Mouse (Mus musculus): Measurements from ENCODE around the gene Zfp503.

Zfp503 gene

DNA sequence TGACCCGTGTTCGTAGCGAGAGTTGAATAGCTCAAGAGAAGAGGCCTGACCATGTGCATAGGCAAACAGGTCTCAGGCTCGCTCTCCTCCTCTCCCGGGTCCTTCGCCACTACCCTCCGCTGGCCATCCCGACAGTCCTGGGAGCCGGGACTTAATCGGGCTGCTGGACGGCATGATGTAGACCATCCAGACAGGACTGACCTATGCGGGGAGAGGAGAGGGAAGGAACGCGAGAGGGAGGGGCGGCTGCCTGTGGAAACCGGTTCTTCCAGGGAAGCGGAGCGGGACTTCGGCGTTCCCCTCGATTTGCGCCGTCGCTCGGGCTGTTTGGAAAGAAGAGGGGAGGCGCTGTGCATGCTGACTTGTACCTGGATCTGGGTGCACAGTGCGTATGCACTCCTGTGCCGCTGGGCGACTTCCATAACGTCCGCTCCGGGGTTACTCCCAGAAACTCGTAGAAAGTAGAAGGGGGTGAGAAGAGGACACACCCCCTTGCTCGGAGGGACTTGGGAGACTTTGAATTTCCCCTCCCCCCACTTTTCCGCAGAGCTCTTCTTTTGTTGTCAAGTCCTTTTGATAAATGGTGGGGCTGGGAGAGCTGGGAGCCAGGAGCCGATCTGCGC lies at the start of gene Zfp503:
Gene Zfp503, minus strand, starts transcription at position 311 of the 623 bp plus-strand sequence.
- in situ Hi-C loops (cut with MboI, MseI), result loop anchor here (25.0 kb wide), 1 partner anchor 1423 kb away; no protein-coding TSS in a partner anchor

DNA sequence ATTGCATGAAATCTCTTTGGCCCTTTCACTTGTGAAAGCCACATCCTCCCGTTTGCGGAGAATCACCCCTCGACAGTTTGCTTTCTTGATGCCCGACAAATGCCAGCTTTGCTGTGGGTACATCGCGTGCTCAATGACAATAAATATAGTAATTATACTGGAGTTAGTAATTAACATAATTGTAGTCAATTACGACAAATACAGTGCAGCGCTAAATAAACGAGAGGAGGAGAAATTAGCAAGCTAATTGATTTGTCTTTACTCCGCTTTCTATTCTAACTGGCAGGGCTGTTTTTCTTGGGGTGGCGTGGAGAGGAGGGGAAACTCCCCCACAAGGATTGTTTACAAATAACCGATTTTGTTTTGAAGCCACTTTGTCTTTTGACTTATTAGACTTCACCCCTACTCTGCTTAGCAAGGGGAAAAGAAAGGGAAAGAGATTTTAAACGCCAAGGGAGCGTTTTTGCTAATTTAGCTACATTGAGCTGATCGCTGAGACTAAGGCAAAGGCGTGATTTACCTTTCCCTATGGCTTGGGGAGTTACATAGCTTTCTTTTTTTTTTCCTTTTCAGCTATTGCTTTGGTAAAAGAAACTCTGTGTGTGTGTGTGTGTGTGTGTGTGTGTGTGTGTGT lies 48.2 kb upstream of the Zfp503 start:
- in situ Hi-C loops (cut with MboI, MseI), result no loop called here

DNA sequence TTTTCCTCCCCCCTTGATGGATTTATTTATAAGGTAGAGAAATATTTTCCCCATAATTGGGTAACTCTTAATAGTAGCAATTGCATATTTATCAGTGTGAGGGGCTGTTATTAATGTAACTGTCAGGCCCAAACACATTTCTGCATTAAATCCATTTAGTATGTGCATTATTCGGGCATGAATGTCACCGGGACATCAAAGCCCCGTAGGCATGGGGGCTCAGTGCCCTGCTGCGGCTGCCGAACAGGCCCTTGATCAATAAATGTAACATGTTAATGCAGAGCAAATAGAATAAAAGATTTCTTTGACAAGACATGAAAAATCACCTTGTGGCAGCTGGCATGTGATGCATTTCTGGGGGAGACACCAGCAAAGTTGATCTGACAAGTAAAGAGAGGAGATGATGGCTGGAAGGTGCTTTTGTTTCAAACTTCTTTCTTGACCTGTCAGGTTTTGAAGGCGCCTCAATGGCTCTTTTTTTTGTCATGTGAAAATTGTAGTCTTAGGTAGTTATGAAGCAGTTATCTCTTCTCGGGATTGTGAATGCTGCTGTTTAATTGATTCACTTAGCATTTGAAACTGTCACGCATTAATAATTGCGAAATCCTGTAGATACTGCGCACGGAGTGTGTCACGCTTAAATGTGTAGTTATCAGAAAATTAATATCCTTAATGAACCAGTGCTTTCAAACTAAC lies 47.5 kb upstream of the Zfp503 start:
- in situ Hi-C loops (cut with MboI, MseI), result no loop called here

DNA sequence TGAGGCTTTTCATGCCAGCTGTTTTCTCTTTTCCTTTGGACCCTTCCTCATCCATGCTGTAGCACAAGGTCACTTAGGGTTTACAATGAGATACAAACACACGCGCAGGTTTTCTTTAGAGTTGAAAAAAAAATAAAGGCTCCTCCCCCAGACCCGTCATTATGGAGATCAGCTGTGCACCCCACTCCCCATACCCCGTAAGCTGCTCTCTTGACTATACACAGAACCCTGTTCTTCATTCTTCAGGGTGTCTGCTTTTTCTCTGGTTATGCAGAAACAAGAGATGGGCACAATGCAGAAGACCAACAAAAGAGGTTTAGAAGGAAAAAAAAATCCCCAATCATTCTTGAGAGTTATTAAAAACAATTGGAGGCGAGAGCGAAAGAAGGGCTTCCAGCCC lies 46.9 kb upstream of the Zfp503 start:
- in situ Hi-C loops (cut with MboI, MseI), result no loop called here

DNA sequence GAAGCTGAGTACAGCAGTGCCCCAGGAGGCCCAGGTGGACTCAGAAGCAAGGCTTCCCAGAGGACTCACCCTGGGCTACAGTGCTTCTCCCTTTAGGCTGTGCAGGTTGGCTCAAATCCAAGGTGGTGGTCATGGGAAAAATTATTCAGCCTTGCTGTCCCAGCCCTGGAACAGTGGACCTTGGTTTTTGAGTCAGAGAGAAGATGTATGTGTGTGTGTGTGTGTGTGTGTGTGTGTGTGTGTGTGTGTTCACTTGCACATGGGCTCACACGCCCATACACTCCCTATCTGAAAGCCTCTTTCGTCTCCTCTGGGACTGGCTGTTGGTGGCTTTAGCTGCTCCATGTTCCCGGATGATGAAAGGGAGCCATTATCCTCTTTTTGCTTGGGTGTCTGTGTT lies 46.5 kb upstream of the Zfp503 start:
- in situ Hi-C loops (cut with MboI, MseI), result no loop called here

DNA sequence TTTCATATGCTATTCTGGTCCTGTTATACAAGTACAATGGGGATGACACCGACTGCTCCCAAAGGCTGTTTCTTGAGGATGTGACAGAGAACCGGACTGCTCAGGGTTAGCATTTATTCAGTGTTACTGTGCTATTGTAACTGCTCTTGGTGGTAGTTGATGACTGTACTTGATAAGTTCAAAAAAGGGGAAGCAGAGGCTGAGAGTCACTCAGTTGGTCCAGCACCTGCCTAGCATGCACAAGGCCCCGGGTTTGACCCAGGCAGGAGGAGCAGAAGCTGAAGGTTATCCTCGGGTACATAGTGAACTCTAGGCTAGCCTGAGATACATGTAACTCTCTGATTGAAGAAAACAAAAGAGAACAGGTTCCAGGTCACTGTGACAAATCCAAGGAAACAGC lies 34.1 kb upstream of the Zfp503 start:
- in situ Hi-C loops (cut with MboI, MseI), result no loop called here

DNA sequence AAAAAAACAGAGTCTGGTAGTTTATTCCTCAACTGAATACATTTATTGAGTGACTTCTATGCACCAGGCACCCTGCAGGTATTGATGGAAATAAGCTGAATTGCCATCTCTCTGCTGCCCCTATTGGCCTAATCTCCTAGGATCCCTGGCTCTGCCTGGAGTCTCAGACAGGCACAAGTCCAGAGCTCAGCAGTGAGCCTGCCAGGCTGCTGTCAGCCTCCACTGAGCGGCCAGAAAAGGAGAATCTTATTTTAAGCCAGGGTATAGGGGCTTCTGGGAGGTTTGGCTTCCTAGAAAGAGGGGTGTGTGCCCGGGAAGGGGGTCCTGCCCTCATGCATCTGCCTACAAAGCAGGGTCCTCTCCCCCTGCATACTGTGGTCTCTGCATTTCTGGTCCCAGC lies 31.5 kb upstream of the Zfp503 start:
- in situ Hi-C loops (cut with MboI, MseI), result no loop called here

DNA sequence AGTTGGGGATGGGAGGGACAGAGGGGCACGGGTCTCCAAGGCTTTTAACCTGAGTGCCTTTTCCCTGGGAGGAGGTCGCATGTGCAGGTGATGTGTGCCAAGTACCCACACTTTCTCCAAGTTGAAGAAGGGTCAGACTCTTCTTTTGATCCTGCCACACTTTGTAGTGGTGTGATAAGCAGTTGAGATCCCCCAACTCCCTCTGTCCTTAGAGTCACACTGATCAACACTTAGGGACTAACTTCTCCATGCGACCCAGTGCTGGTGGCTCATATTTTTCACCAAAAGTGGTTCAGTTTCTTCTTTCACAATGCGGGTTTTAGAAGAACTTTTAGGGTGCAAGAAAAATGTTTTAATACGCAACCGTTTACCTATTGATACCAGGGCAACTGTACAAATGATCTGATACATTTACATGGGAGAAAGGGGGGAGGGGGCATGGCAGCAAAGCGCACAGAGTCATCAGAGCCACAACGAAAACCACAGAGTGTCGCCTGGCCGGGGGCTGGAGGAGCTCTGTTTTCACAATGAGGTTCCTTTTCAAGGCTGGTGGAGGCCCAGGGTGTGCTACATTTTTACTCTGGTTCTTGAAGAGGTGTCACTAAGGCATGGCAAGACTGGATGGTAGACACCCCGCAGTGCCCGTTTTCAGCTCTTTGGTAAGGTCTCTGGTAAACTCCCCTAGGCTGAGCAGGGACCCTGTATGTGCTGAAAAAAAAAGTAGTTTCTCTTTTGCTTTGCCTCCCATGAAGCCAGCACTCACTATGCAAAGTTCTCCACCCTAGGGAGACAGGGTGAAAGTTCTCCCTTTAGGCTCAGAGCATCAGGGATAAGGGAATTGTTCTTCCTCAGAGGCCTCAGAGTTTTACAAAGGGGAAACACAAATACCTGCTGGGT lies 30.8 kb upstream of the Zfp503 start:
- in situ Hi-C loops (cut with MboI, MseI), result no loop called here

DNA sequence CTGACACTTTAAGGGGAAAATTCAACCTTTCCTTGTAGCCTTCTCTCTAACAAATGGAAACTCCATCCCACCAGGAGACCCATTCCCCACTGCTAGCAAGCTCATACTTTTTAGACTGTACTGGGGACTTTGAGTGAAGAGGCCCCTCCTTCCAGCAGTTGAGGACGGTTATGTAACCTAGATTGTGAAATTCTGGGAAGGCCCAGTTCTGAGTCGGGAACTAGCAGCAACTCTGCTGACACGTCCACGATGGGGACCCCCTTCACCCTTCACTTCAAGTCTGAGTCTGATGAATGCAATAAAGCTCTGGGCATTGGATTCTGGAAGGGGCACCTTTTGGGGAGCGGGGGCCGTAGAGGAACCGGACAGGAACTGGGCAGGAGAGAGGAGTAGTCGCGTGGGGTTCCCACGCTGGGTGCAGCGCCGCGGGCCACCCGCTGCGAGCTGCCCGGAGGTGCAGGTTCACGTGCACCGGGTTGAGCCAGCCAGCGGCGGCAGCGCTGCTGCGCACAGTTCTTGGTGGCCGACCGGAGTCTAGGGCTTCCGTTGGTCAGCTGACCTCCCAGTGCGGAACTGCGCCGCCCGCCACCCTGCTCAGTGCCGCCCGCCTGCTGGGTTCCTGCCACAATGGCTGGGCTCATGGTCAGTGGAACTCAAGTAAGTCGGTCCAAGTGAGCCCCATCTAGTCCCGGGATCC lies 30.0 kb upstream of the Zfp503 start, which contains the start of gene Lrmda:
Gene Lrmda, plus strand, starts transcription at position 461 of the 697 bp plus-strand sequence.
- in situ Hi-C loops (cut with MboI, MseI), result no loop called here

DNA sequence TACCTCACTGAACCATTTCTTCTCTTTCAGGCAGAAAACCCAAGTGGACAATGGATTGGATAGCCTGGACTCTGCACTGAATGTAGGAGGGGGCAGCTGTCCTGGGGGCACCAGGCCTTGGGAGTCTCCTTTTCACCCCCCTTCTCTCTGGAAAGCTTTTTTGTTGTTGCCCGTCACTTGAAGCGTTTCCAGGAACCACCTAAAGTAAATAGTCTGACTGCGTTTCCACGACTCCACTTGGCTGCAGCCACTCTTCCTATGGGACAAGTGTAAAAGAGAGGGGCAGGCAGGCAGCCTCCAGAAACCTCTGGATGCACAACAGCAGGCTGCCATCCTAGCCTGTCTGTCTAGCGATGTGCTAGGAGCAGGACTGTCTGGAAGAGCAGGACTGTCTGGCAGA lies 27.6 kb upstream of the Zfp503 start:
- in situ Hi-C loops (cut with MboI, MseI), result no loop called here

DNA sequence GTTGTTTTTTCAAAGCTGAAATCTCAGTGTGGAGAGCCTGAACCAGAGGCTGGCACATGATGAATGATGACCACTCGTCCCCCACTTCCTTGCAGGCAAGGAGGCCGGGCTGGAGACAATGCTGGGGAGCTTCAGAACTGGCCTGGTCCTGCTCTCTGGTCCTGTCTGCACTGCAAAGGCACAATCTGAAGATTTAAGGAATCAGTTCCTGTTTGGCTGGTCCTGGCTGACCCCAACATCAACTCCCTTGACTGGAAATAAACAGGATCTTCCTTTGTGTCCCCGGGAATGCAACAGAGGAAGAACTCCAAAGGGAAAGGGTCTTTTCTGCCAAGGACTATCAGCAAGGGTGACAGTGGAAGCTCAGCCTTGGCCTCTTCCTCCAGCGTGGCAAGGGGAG lies 25.4 kb upstream of the Zfp503 start:
- in situ Hi-C loops (cut with MboI, MseI), result no loop called here

DNA sequence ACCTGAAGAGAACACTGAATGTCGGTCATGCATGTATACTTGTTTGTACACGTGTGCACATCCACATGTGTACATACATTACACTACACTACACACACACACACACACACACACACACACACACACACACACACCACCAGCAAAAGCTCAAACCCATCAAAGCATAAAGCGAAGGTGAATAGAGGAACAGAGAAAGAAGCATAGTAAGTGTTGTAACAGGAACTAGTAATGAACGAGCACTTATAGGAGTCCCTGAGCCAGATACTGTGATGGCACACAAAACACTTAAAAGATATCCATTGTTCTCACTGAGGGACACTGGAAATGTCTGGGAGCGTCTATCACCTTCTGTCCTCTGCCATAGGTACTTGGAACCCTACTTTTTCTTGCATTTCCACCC lies 24.9 kb upstream of the Zfp503 start:
- in situ Hi-C loops (cut with MboI, MseI), result no loop called here

DNA sequence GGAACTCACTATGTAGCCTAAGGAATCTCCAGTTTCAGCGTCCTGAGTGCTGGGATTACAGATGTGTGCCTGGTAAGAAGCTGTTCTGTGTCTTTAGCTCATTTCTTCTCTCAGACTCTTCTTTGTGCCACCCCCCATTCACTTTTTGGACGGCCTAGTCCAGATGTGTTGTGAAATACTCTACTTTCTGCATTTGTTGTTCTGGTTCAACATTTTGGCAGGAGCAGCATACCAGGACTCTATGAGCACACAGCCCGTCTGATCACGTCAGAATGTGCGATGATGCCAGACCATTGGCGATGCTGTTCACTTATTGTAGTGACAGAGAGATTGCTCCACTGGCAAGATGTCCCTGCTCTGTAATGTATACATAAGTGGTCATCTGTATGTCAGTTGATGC lies 17.6 kb upstream of the Zfp503 start:
- in situ Hi-C loops (cut with MboI, MseI), result no loop called here

DNA sequence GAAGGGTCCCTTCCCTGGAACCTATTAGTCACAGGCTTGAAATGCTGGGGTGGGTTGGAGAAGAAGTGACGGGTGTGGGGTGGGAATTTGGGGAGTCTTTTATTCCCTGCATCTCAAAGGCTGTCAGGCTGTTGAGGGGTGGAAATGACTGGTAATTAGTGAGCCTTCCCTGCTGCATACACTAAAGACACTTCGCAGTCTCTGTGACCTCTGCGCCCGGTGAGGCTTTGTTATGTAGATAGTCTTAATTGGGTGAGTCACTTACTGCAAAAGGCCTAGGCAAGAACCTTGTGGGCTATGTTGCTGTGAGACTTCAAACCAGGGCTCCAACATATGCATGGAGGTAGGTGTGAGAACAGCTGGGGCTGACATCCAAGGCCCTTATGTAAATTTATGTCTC lies 15.5 kb upstream of the Zfp503 start:
- in situ Hi-C loops (cut with MboI, MseI), result no loop called here

DNA sequence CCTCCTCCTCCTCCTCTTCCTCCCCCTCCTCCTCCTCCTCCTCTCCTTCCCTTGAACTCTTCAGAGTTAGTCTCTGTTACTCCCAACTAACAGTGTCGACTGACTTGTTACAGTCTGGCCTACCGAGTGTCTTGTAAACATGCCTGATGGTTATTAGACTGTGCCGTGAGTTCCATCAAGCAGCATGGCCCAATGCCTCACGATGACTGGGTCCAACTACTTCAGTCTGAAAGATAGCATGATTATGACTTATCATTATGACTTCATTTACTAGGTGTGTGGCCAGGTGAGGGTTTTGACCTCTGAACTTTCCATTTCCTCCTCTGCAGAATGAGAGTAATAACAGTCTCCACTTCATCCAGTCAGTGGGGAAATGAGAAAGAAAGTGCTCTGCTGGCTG lies 14.2 kb upstream of the Zfp503 start:
- in situ Hi-C loops (cut with MboI, MseI), result no loop called here

DNA sequence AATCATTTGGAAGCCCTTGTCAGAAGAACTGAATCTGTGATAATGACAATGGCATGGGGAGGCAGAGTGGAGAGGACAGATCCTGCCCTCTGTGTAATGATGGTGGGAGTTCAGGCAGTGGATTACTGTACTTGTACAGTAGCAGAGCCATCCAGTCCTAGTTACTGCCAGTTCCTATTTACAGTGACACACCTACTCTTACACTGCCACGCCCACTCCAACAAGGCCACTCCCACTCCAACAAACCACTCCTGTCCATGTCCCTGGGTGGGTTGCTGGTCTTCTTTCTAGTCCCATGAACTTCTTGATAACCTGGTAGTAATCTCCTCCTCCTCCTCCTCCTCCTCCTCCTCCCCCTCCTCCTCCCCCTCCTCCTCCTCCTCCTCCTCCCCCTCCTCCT lies 13.8 kb upstream of the Zfp503 start:
- in situ Hi-C loops (cut with MboI, MseI), result no loop called here

DNA sequence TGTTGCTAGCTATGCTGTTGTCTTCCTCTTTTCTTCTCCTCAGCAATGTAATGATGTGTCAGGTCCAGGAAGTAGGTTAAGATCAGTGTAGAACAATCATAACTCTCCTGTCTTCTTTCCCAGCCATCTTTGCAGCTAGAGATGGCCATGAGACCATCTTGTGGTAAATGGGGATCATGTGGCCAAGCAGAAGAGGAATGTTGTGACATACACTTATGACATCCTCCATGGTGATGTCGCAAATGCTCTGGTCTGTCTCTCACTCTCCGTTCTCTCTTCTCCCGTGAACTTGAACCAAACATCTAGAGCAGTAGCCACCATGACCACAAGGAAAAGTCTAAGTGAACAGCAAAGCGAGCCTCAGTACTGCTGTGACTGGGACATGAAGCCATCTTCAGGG lies 10.2 kb upstream of the Zfp503 start:
- in situ Hi-C loops (cut with MboI, MseI), result loop anchor here (25.0 kb wide), 1 partner anchor 1413 kb away; no protein-coding TSS in a partner anchor

DNA sequence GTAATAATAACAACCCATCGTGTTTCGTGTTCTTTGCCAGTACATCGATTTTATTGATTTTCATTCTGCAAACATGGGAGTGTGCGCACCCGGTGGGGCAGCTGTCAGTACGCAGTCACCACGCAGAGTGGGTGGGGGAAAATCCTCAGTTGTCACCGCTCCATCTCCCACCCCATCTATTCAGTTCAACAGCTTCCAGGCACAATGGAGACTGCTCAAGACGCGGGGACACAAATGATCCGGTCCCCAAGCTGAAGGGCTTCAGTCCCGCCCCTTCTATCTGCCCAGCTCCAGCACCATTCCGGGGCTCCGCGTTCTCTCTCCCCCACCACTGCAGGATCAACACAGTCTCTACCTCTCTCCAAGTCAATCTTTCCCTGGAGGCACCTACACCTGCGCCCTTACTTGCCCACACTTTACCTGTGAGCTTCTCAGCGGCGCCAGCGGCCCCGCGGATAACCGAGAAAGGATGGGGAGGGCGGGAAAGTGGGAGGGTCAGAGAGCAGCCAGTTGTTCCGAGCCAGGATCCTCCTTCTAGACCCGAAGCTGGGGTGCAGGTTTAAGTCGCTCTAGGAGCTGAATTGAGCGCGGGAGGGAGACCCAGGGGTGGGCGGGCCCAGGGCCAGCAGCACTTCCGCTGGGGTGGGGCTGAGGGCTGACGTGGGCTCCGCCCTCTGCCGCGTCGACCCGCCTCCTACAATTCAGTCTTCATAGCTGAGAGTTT lies 5.8 kb upstream of the Zfp503 start:
- in situ Hi-C loops (cut with MboI, MseI), result loop anchor here (25.0 kb wide), 1 partner anchor 1417 kb away; no protein-coding TSS in a partner anchor

DNA sequence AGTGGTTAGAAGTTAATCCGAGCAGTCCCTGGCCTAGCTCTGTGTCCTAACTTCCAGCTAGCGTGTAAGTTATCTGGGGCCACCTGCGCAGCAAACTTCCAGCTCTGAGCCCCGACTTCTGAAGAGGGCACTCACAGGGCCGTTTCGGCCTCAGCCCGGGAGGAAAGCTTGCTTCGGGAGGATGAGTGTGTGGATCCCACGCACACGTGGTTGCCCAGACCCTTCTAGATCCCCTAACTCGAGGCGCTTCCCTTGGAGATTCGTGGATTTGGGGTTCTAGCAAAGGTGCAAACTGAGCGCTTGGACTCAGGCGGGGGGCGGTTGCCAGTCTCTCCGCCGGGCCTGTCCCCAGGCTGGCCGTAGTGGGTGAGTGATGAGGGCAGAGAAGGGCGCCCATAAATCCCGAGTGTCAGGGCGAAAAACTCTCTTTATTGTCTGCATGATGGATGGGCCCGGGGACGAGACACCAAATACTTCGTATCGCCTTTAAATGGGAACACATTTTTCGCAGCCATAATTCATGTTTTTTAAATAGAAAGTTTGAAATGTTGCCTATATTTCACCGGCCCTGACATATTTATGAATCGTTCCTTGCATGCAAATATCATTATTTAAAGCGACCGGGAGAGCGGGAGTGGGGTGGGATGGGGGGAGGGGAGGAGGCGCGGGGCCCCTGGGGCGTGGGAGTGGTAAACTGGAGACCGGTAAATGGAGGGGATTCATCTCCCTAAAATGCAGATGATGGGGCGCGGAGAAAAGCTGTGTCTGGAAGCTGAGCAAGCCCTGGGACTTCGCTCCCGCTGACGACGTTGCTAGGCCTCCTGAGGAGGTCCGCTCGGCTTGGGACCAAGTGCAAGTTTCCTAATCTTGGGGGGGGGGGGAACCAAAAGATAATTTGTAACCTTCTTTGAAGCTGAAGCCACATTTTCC lies 4.9 kb upstream of the Zfp503 start:
- in situ Hi-C loops (cut with MboI, MseI), result loop anchor here (25.0 kb wide), 1 partner anchor 1418 kb away; no protein-coding TSS in a partner anchor

All from regulatory T cell (primary cell).